Mouse (Mus musculus) cortical plate, adult 2 months (tissue): ENCODE results near the gene Gsta2.
"Not testable (repeated sequence)": the region's sequence is repeated elsewhere in the genome, so short reads cannot be mapped to it uniquely, and the experiment has no call there.

Experiments used
- CTCF ChIP-seq: fragments of 200-500 bp; IDR thresholded peaks from 2 replicates; pipeline ENCODE4 v1.5.1; 2011; ENCODE audit warnings: mild to moderate bottlenecking, control low read depth, low read length; ENCODE audit not compliant: insufficient read depth; ENCODE audit errors: extremely low read depth
- POLR2A ChIP-seq: fragments of 200-500 bp; IDR thresholded peaks from 2 replicates; pipeline ENCODE4 v1.6.1; 2011; ENCODE audit warnings: mild to moderate bottlenecking, low read length, control low read depth; ENCODE audit not compliant: insufficient read depth; ENCODE audit errors: extremely low read depth

GRCm38 (mm10) chr9:78289723-78290122 is 65.9 kb downstream of the Gsta2 start, which contains the start of gene Gm10639:
- TF ChIP-seq POLR2A, CTCF: not testable (repeated sequence)
